Mouse (Mus musculus): Measurements from ENCODE around the gene Itprid2. TPM values are rescaled to one million over a fixed set of nuclear protein-coding genes. Genes with fewer than 3 reads are reported as not detected.

Itprid2 gene
- total RNA-seq, 2 experiments from 2014 or later: 39.8 to 43.3 TPM

DNA sequence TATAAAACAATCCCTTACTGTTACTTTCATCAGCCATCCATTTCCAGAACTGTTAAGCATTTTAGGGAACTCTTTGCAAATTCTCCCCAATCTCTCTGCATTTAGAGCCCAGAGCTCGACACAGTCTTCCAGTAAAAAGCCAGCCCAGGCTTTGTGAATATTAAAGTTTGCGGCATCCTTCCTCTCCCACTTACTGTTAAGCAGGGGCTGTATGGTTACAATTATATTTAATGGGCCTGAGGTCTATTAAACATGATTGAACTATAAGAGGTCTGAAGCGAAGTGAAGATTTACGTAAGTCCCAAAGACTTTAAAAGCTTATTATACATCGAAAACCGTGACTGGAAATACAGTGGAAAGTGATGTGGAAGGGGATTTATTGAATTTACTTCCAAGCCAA, 79.6 kb downstream of the Itprid2 start:
- no peak for DNase-seq

DNA sequence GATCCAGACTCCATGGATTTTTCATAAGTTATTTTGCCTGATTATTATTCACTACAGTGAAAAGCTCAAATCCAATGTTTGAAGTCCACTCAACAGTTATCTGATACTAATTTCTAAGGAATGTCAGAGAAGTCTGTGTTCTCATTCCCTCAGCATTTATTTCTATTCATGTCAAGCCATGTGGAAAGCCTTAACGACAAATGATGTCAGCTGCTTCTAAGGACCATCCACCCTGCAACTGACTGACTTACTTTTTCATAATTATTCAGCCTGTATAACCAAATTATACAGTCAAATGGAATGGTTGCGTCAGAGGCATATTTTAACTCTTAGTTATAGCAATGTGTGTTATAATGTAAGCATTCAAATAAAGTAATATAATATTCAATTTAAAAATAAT, 80.8 kb downstream of the Itprid2 start:
- DNase-seq: no peak

DNA sequence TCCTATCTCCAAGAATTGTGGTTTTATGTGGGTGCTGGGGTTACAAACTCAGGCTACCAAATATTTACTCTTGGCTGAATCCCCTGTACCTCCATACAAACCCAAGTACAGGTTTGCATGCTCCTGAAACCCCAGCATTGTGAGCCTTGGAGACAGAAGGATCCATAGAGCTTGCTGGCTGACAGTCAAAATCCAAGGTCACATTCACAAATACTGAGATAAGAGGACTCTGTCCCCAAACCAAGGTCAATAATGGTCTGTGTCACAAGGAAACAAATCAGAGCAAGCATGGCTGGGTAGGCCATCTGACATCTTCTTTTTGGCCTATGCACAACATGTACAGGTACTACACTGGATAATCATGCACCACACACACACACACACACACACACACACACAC, 82.7 kb downstream of the Itprid2 start:
- no peak for DNase-seq

DNA sequence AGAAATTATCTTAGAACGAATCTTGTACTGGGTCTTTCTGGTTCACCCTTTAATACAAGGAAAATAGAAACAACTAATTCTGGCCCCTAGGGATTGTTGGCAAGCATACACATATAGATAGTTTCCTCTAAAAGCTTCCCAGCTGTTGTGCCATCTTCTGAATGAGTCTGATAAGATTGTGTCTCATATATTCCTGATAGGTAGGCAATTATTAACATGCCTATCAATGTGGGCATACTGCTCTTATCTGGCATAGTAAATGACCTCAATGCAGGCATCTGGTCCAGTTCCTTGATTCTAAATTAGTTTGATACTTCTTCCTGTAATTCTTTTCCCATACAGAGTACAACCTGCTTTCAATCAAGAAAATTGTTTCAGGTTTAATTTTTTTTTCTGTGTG, 87.3 kb downstream of the Itprid2 start:
- DNase-seq: no peak

Other genes starting within 250 kb of the Itprid2 start
- 10 to 100 TPM; 33.0 to 33.9 TPM for gene Neurod1, start 178.6 kb upstream of the Itprid2 start, total RNA-seq (2021)
- gene Cerkl, start 178.6 kb upstream of the Itprid2 start, total RNA-seq (2021): 1 to 10 TPM; 6.1 to 7.3 TPM
- gene Ppp1r1c, start 72.4 kb downstream of the Itprid2 start, total RNA-seq (2021): not detected